Mouse (Mus musculus) right cerebral cortex, postnatal 10 days (tissue): ENCODE results near the gene Ptma.
"Not testable (repeated sequence)": the region's sequence is repeated elsewhere in the genome, so short reads cannot be mapped to it uniquely, and the experiment has no call there.

ENCODE experiments used
- DNase-seq, 2 experiments: peaks; one replicate each; pipeline ENCODE4 v3.0.0; 2021; ENCODE audit warnings: low spot score in 2 of 2

Gene Ptma

DNA sequence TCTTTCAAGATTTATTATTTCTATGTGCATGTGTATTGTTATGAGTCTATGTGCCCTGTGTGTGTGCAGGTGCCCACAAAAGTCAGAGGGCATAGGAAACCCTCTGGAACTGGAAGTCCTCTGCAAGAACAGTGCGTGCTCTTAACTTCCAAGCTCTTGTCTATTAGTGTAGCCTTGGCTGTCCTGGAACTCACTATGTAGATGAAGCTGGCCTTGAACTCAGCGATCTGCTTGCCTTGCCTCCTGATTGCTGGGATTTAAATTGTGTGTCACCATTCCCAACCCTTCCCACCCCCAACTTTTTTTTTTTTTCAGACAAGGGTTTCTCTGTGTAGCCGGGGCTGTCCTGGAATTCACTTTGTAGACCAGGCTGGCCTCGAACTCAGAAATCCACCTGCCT lies 30.2 kb upstream of the Ptma start:
- DNase-seq = no peak

DNA sequence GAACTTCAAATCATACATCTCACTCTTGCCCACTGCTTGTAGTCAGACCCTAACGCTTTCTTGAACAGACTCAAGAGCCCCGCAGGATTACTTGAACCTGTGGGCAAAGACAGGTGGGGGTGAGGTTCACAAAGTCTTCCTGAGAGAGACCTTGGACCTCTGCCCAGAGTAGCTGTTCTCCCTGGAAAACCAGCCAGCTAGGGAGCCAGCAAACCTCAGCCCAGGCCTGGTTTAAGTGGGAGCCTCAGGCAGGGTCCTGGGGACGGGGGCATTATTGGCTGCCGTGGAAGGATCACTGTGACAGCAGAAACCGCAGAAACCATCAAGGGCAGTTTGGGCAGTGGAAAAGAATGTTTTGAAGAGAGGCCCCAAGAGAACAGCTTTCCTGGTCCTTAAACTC lies 29.2 kb upstream of the Ptma start:
- no peak for DNase-seq

DNA sequence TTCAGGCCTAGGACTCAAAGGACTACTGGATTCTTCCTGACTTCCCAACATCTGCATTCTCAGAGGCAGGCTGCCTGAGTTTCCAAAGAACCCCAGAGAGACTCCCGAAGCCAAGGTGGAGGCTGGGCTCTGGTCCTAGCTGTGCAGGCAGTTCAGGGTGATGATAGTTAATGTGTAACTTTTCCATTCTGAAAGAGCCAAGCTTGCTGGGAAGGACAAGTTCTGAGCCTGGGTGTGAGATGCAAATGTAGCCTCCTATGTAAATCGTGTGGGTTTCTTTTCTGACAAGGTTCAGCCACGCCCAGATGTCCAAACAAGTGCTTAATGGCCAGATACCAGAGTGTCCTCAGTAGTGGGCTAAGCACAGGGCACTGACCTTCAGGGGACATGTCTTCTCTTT lies 28.5 kb upstream of the Ptma start:
- no peak for DNase-seq

DNA sequence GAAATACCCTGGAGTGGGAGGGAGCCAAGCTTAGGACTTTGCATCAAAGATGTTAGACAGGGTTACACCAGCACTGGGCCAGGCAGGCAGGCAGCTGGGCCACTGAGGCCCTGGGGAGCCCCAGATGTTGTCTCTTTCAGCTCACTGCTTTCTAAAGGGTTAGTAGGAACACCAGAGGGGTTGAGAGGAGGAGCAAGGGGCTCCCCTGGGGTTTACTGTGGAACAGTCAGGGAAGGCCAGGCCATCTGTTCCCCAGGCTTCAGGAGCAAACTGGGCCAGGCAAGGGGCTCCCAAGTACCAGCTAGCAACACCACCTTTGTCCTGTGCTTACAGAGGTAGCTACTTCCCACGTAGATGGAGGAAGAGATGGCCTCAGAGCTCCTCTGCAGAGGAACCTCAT lies 27.9 kb upstream of the Ptma start:
- no peak for DNase-seq

DNA sequence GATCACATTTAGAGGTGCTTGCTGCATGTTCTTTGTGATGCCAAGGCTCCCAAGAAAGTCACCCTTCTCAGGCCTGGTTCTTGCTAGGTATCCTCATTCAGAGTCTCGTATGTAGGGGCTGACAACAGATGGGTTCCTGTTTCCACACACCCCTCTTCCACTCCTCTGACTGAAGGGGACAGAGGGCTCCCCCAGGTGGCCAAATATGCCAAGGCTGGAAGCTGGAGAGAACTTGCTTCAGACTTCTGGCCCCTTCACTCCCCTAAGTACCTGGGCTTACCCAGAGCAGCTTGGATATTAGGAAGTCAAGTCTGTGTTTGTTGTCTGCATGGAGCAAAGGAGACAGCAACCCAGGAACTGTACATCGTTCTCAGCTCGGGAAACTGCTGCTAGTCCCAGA lies 26.6 kb upstream of the Ptma start:
- peak; percentile 65 to 78 for DNase-seq

DNA sequence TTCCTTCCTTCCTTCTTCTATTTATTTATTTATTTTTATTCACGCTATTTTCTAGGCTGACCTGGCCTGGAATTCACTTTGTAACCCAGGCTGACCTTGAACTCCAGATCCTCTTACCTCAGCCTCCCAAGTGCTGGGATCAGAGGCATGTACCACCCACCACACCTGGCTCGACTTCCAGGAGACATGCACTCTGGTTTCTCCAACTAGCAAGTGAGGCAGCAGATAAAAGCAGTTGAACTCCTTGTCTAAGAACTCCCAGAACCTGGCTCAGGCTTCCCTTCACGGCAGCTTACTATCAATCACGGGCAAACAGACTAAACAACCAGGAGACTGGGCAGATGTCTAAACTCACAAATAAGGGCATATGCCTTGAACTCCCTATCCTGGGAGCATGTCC lies 25.8 kb upstream of the Ptma start:
- DNase-seq = peak in 1 of 2 experiments; percentile 39

DNA sequence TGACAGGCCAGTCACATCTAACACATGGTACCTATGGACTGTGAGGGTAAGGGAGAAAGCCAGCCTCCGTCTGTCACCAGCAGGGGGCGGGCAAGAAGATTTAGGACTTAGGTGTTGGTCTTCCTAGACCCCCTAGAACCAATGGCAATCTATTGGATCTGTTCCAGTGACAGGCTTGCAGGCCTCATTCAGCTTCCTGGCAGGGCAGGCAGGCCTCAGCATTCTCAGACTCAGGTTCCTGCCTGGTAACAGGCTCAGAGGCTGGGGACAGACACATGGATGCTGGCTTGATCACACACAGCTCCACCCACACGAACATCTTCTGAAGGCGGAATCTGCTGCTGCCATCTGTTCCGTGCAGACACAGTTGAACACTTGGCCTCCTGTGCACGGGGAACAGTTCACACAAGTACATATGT lies 25.4 kb upstream of the Ptma start:
- DNase-seq = peak; percentile 80 to 90

DNA sequence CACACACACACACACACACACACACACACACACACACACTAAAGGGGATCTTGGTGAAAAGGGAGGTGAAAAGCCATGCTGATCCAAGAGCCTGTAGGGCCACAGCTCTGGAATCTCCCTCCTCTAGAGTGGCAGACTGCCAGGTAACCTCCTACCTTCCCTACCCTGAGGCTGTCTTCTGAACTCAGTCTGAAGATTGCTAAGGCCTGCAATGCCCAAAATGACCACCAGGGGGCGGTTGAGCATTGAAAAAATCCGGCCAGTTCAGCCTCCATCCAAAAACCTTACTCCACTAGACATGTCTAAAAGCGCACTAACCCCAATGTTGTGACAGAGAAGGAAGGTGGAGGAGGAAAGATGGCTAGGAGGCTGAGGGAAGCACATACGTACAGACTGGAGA lies 25.0 kb upstream of the Ptma start:
- DNase-seq = peak; percentile 91 to 93

DNA sequence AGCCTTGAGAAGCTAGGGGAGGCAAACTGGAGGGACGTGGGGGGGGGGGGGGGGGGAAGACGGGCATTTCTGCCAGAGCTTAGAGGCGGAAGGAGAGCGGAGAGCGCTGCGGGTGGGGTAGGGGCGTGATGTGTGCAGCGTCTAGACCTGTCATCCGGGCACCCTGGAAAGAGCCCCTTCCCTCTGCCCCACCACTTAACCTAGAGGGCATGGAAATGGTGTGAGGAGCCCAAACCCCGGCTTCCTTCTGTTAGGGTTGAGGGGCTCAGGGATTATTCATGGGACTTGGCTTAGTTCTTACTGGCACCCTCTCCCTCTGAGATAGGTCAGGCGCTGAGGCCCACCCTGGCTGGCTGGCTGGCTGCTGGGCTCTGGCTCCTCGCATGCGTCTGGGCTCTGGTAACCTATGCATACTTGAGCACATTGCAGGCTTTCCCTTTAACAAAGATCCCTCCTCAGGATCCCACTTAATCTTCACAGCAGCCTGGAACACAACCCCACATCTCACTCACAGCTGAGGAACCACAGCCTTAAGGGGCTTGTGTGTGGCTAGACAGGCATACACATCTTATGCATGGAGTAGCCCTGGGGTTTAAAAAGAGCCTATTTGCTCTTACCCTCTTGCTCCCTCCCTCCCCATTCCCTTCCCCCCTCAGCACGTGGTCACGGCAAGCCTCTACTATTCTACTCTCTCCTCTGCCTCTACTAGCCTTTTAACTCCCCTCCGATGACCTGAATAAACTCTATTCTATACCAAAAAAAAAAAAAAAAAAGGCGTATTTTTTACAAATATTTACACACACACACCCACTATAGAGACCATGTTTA lies 24.1 kb upstream of the Ptma start:
- DNase-seq = peak in 1 of 2 experiments; percentile 32

DNA sequence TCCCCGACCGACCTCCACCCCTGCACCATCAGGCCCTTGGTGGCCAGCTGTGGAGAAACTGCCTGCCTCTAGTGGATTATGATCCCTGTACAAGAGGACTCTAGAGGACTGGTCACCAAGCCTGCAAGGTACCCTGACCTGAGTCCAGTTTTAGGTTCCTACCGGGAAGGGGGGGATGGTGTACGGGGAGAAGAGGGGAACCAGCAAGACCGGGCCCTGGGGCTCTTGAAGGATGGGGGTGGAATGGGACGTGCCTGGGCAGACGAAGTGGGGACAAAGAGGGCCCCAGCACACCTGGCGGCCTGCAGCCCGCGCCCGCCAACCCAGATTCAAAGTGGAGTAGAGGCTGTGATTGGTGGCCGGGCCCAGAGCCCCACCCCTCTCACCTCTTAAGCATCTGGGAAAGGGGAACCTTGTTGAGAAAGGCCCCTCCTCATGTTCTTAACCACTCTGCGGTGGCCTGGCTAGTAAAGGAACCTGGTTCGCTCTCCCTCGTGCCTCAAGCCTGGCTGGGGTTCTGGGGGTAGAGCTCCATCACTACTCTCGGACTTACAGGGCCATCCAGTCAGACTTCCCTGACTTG lies 23.3 kb upstream of the Ptma start:
- peak in 1 of 2 experiments; percentile 36 for DNase-seq

DNA sequence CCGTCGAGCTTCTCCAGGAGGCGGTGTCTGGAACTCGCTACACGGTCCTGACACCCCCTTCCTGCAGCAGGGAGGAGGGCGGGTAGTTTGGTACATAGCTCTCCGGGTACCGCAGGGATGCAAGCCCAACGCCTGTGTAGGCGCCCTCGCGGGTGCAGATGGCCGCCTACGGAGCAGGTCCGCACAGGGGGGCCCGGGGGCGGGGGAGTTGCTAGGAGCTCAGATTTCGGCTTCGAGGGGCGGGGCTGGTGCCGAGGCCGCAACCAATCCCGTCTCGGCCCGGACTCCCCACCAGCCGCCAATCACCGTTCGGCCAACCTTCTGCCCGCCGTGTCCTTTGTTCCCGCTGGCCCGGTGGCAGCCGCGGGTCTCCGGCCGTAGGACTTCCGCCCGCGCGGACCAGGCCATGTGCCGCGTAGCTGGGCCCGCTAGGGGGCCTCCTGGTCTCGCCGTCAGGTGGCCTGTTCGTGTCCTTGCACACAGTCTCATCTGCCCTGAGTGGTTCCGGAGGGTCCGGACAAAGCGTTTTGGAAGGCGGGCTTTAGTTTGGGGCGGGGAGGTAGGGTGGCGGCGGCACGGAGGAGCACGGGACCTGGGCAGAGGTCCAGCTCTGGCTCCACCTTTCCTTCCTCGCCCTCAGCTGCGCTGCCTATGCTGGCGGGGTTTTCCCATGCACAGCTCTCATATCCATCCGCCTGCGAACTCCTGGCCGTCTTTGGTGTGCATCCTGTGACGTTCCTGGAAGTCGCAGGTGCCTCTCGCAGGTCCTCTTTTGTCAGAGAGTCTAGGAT lies 22.4 kb upstream of the Ptma start:
- DNase-seq = peak; percentile 96 to 97

DNA sequence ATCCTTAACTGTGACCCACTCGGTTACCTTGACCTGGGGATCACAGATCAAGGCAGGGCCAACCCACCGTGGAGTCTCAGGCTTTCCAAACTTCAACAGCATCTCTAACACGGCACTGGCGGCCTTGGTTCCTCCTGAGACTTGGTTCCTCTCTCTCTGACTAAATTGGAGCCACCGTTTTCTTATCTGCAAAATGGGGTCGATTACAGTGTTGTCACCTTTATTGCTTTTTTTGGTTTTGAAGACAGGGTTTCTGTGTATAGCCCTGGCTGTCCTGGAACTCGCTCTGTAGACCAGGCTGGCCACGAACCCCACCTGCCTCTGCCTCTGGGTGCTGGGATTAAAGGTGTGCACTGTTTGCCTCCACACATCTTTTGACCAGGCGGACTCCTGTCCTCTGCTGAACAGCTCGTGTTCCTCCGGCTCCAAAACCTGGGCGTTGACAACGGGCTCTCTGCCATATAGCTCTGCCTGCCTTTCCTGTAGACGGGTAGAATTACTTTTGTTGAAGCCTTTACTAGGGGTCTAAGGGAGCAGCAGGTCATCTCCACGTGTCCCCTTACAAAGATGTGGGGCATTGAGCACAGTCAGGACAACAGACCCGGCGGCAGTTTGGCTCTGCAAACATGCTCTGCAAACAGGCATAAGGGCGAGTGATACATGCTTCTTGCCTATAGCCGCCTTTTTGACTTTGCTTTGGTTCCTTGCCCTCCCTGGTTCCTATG lies 21.7 kb upstream of the Ptma start:
- DNase-seq = peak; percentile 46 to 47

DNA sequence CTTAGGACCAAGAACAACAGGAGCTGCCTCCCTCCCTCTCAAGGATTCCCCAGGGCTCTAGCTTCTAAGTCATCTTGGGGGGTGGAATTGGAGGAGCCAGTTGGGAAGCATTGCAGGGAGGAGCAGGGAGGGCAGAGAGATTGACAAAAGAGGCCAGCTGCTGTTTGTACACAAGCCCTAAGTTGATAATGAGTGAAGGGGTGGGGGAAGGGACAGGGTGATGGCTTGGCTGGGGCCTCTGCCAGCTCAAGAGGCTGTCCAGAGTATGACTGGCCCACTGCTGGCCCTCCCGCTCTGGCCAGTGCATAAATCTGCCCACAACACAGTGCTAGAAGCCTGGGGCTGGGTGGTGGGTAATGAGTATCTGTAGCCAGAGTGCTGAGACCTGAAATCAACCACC lies 21.1 kb upstream of the Ptma start:
- peak in 1 of 2 experiments; percentile 55 for DNase-seq

DNA sequence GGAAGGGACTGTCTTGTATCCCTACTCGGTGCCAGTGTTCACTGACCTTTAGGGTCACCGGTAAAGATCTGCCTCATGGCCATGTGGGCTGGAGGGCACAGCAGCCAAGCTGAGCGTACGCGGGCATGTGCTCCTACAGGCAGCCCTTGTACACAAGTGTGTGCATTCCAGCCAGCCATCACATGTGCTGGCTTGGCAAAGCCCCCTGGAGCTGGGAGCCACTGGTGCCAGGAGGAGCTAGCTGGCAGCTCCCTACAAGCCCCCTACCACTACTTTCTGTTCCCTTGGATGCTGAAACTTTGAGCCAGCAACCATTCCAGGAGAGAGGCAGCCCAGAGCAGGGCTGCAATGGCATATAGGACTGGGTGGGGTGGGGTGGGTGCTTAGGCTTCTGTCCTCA lies 20.1 kb upstream of the Ptma start:
- peak in 1 of 2 experiments; percentile 58 for DNase-seq

DNA sequence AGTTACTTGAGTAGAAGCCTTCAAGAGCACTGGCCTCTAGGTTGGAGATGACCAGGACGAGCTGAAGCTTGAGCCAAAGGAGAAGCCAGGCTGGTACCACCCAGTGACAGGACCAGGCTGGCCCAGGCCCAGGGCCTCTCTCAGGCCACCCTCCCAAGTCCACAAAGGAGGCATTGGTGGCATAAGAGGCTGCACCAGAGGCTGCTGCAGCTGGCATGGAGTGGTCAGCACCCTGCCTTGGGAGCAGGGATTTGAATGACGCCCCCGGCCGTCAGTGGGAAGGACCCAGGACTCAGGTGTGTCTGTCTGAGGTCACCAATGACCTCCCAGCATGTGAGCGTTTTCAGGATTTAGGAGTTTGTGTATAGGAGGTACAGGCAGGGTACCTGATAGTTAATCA lies 18.7 kb upstream of the Ptma start:
- no peak for DNase-seq

DNA sequence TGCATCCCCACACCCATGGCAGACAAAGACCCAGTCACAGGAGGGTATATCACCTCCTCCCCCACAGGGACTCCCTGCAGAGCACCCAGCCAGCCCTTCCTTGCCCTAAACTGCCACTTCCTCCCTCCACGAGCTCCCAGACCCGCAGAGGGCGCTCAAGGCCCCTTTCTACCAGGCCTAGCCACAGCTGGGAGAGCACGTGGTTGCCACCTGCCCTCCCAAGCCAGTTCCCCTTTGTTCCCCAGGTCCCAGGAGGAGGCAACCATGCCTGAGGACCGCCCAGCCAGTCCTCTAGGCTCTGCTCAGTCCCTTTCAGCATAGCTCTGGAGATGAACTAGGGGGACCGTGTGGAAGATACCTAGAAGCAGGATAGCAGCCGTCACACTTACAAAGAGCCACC lies 17.1 kb upstream of the Ptma start:
- peak; percentile 81 to 87 for DNase-seq

DNA sequence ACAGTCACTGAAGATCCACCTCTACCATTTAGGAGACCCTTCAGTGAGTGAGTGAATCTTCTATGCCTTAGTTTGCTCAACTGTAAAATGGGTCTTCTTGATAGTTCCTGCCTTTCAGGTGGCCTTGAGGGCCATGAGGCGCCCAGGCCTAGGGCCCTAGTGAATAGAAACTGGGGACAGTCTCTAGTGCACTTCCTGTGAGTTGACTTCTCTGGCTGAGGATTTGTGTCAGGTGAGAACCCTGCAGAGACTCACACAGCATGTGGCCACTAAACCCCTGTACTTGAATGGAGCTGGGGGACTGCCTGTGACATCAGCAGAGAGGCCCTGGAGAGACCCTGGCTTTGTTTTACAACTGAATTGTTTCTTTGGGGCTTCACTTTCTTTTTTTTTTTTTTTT lies 16.3 kb upstream of the Ptma start:
- DNase-seq = no peak

DNA sequence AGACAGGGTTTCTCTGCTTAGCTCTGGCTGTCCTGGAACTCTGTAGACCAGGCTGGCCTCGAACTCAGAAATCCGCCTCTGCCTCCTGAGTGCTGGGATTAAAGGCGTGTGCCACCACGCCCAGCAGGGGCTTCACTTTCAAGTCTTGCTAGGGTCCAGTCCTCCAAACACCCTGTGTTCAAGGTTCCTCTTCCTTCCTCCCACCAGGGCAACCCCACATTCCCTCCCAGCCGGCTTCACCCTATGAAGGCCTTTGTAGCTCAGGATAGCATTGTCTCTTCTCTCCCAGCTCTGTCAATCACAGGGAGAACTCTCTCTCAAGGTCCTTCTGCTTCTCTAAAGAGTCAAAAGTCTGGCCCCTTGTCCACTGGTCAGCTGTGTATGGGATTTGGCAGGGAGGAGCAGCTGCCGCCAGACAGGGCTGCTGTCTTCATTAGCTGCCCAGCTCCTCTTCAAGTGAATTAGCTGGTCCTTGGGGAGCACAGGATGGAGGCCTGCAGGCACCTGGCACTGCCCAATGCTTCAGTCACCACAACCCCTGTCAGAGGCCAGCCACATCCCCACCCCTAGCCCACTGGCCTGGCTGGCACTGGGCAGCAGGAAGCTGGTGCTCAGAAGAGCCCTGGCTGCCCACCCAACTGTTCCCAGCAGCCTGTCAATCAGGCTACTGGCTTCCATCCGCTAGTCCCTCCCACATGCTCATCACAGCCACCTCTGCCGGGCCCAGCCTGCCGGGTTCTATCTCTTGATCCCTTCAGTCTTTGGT lies 15.7 kb upstream of the Ptma start:
- no peak for DNase-seq

DNA sequence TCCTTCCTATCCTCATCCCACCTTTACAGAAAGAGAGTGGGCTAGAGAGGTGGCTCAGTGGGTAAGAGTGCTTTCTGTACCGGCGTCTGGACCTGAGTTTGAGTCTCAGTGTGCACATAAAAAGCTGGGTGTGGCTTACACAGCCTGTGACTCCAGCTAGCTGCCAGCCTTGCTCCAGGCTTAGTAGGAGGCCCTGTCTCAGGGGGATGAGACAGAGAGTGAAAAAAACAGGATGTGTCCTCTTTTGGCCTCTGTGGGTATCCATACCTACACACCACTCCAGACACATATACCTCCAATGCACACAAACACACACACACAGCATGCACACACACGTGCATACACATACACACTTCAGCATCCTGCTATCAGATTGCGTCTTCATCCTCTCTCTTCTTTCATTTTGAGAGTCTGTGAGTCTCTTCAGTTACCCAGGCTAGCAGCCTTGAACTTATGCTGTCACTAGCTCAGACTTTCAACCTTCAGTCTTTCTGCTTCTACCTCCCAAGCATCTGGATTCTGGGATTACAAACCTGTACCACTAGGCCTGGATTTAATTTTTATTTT lies 14.3 kb upstream of the Ptma start:
- no peak for DNase-seq

DNA sequence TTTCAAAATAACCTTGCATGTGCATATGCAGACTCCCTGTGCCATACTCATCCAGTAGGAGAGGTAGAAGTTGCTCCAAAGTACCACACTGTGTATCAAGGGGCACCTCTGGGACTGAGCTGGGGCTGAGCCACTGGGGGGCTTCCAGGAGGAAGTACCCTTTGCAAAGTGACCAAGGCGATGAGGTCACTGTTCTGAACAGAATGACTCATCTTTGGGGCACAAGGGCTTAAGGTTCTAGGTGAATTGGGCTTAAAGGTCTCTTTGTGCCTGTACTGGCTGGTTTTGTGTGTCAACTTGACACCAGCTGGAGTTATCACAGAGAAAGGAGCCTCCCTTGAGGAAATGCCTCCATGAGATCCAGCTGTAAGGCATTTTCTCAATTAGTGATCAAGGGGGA lies 13.5 kb upstream of the Ptma start:
- not testable (repeated sequence) for DNase-seq
